Mouse (Mus musculus): ENCODE results near the gene Frmpd1. TPM values are rescaled to one million over a fixed set of nuclear protein-coding genes. Genes with fewer than 3 reads are reported as not detected.

The Frmpd1 gene
- 8.2 and 8.9 TPM in 2 replicates for polyA plus RNA-seq (2012; rRNA removed)

DNA sequence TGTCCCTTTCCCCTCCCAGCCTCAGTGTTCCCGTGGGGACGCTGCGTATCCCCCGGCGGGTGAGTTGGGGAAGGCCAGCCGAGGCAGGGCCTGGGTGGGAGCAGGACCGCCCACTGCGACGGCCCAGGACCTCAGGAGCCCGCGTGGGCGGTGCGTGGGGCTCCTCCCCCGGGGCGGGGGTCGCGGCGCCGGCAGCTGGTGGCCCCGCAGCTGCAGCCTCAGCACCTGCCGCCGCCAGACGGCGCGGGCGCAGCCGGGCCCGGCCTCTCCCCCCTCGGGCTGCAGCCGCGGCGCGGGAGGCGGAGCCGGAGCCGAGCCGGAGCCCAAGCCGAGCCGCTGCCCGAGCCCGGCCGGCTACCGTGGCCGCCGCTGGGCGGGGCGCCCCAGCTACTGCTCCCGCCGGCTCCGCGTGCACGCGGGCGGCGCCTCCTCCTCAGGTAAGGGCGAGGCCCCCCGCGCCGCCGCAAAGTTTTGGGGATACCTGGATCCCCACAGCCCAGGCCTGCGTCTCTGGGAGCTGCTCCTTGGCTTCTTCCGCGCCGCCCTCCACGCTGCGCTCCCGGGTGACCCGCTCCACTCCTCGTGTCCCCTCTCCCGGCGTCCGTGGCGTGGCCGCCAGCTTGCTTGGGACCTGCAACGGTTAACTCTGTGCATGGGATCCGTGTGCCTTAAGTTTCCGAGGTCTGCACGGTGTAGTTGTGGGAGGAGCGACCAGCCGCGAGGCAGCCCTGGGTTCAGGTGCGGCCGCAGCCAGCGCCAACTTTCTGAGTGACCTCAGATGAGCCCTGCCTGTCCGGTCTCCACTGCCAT, at the start of gene Frmpd1:
Gene Frmpd1 (plus strand): TSS at position 355 of the 810 bp plus-strand sequence.
- TF ChIP-seq POLR2A (IDR thresholded peaks at IDR 0.05; ENCODE audit: borderline replicate concordance, insufficient read depth, low read length), result no peak
- TF ChIP-seq CTCF (IDR thresholded peaks at IDR 0.05; ENCODE audit: borderline replicate concordance, insufficient read depth, low read depth, low read length), result no peak
- H3K27ac ChIP-seq (ENCODE audit: insufficient read depth, low read length), result no peak within 1 kb of the TSS; the same call in 1 of the 2 replicates
- WGBS, result under 1% methylated on average over 70 of the region's 85 CpGs

DNA sequence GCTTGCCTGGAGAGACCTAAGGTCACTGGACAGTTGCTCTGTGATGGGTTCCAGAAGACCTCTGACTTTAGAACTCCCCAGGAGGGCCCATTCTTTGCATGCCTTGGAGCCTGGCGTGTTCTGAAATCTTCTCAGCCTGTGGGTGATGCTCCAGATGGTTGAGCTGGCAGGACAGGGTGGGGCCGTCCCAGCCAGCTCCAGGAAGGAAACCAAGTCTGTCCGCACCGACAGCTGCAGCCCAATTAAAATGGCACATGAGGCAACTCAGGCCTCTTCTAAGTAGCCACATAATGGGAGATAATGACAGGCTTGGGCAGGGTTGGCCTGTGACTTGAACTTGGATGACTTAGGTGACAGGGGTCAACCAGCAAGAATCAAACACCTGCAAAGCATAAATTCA, 47.0 kb upstream of the Frmpd1 start:
- WGBS, result 24% methylated on average over 4 of the region's 4 CpGs
- TF ChIP-seq POLR2A (IDR thresholded peaks at IDR 0.05; ENCODE audit: borderline replicate concordance, insufficient read depth, low read length), result no peak
- no peak for TF ChIP-seq CTCF (IDR thresholded peaks at IDR 0.05; ENCODE audit: borderline replicate concordance, insufficient read depth, low read depth, low read length)
- DNase-seq, result no peak
- H3K4me1 ChIP-seq (ENCODE audit: control insufficient read depth, insufficient read depth, low read length), result no peaks in the 10 kb centered on the region; the same call in 1 of the 2 replicates
- no peak overlapping the region for H3K27ac ChIP-seq (ENCODE audit: insufficient read depth, low read length)
- H3K4me3 ChIP-seq (replicated peaks; ENCODE audit: insufficient read depth, low read depth, low read length), result no peak overlapping the region
- H3K27me3 ChIP-seq (ENCODE audit: control insufficient read depth, insufficient read depth, low read length), result no peaks in the 10 kb centered on the region; the same call in 1 of the 2 replicates

More for the DNA sequence above, at the start of gene Frmpd1:
- Histone ChIP-seq H3K27me3 (ENCODE audit: control insufficient read depth, insufficient read depth, low read length) (no peaks in the 10 kb centered on the region), H3K4me3 (replicated peaks; ENCODE audit: insufficient read depth, low read depth, low read length) (peak within 1 kb of the TSS; percentile 33), H3K4me1 (ENCODE audit: control insufficient read depth, insufficient read depth, low read length) (no peaks in the 10 kb centered on the region)
- peak; percentile 38 to 40 for DNase-seq

DNA sequence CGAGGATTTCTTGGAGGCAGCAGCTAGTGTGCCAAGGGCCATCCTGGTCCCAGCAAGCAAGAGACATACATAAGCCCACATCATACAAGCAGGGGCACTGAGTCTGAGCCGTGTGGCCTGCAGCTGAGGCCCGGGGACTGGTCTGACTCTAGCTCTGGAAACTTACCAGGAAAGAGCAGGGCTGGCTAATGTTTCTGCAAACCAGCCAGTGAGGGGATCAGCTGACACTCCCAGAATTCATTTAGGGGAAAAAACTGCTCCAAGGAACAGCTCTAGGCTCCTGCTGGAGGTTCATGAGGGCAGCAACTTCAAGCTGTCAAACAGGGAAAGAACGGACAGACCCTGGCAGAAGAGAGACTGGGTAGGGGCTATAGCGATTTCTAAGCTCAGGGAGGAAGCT, 42.8 kb upstream of the Frmpd1 start:
- DNase-seq, result no peak
- Histone ChIP-seq H3K4me1 (ENCODE audit: control insufficient read depth, insufficient read depth, low read length) (peaks cover 6% of the 10 kb centered on the region), H3K27me3 (ENCODE audit: control insufficient read depth, insufficient read depth, low read length) (no peaks in the 10 kb centered on the region), H3K27ac (ENCODE audit: insufficient read depth, low read length) (no peak overlapping the region), H3K4me3 (replicated peaks; ENCODE audit: insufficient read depth, low read depth, low read length) (no peak overlapping the region)
- TF ChIP-seq CTCF (IDR thresholded peaks at IDR 0.05; ENCODE audit: borderline replicate concordance, insufficient read depth, low read depth, low read length) (no peak), POLR2A (IDR thresholded peaks at IDR 0.05; ENCODE audit: borderline replicate concordance, insufficient read depth, low read length) (no peak)
- WGBS, result 27% methylated on average over 5 of the region's 5 CpGs

DNA sequence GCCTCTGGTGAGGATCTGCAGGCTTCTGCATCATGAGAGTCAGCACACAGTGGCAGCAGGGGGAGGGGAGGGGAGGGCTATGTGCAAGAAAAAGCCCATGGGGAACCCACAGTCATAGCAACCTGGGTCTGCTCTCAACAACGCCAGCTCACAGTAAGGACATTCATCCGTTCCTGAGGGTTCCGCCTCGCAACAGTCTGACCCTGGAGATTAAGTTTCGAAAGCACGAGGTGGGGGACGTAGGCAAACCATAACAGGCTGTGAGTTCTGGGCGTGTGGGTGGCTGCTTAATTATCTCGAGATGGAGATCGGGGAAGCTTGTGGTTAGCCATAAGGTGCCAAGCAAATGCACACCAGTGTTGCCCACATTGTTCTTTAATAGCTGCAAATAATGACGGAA, 42.3 kb upstream of the Frmpd1 start:
- TF ChIP-seq CTCF (IDR thresholded peaks at IDR 0.05; ENCODE audit: borderline replicate concordance, insufficient read depth, low read depth, low read length) (no peak), POLR2A (IDR thresholded peaks at IDR 0.05; ENCODE audit: borderline replicate concordance, insufficient read depth, low read length) (no peak)
- no peak for DNase-seq

DNA sequence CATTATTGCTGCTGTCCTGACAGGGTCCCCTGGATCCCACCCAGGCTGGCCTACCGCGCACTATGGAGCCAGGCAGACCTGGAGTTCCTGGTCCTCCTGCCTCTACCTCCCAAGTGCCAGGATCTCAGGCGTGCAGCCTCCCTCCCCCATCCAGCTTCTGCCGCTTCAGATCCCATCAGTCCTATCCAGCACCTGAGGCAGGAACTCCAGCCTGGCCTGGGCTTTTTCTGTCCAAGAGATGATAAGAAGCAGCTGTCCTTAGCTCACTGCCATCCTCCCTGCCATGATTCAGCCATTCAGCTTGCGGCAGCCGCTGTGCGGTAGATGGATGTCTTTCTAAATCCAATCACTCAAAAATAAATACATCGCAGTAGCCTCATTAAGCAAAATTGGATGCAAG, 41.7 kb upstream of the Frmpd1 start:
- DNase-seq, result no peak
- Histone ChIP-seq H3K27me3 (ENCODE audit: control insufficient read depth, insufficient read depth, low read length) (no peaks in the 10 kb centered on the region), H3K27ac (ENCODE audit: insufficient read depth, low read length) (no peak overlapping the region), H3K4me3 (replicated peaks; ENCODE audit: insufficient read depth, low read depth, low read length) (no peak overlapping the region), H3K4me1 (ENCODE audit: control insufficient read depth, insufficient read depth, low read length) (peaks cover 6% of the 10 kb centered on the region)
- 21% methylated on average over 8 of the region's 8 CpGs for WGBS
- TF ChIP-seq CTCF (IDR thresholded peaks at IDR 0.05; ENCODE audit: borderline replicate concordance, insufficient read depth, low read depth, low read length) (no peak), POLR2A (IDR thresholded peaks at IDR 0.05; ENCODE audit: borderline replicate concordance, insufficient read depth, low read length) (no peak)

More for the DNA sequence above, 42.3 kb upstream of the Frmpd1 start:
- Histone ChIP-seq H3K27ac (ENCODE audit: insufficient read depth, low read length) (no peak overlapping the region), H3K27me3 (ENCODE audit: control insufficient read depth, insufficient read depth, low read length) (no peaks in the 10 kb centered on the region), H3K4me3 (replicated peaks; ENCODE audit: insufficient read depth, low read depth, low read length) (no peak overlapping the region), H3K4me1 (ENCODE audit: control insufficient read depth, insufficient read depth, low read length) (peaks cover 6% of the 10 kb centered on the region)
- 7% methylated on average over 11 of the region's 11 CpGs for WGBS

DNA sequence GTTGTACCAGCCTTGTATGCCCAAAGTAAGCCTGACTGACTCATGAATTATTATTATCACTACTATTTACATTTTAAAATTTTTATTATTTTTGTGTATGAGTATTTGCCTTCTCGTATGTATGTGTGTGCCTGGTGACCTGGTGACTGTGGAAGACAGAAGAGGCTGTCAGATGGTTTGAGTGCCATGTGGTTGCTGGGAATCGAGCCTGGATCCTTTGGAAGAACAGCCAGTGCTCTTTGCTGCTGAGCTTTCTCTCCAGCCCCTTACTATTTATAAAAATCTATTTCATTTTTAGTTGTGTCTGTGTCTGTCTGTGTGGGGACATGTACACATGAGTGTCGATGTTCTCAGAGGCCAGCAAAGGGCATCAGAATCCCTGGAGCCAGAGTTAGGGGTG, 28.2 kb upstream of the Frmpd1 start:
- no peaks in the 10 kb centered on the region for H3K27me3 ChIP-seq (ENCODE audit: control insufficient read depth, insufficient read depth, low read length)
- DNase-seq, result no peak
- TF ChIP-seq CTCF (IDR thresholded peaks at IDR 0.05; ENCODE audit: borderline replicate concordance, insufficient read depth, low read depth, low read length) (no peak), POLR2A (IDR thresholded peaks at IDR 0.05; ENCODE audit: borderline replicate concordance, insufficient read depth, low read length) (no peak)
- 67% methylated on average over 3 of the region's 3 CpGs for WGBS
- no peaks in the 10 kb centered on the region for H3K4me1 ChIP-seq (ENCODE audit: control insufficient read depth, insufficient read depth, low read length)
- H3K27ac ChIP-seq (ENCODE audit: insufficient read depth, low read length), result no peak overlapping the region
- no peak overlapping the region for H3K4me3 ChIP-seq (replicated peaks; ENCODE audit: insufficient read depth, low read depth, low read length)

DNA sequence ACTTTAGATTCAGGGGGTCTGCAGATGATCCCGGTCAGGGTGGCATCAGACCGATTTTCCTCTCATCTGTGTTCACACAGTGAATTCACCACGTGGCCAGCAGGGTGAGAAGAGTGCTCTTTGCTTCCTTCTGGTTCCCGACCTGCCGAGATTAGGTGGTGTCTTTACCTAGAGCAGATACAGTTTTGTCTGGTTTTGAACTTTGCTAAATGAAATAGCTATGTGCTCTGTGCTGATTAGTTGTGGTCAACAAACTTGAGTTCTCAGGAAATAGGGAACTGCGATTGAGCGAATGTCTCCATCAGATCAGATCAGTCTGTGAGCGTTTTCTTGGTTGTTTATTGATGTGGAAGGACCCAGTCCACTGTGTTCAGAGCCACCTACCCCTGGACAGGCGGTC, 26.1 kb upstream of the Frmpd1 start:
- H3K27ac ChIP-seq (ENCODE audit: insufficient read depth, low read length), result no peak overlapping the region
- no peak overlapping the region for H3K4me3 ChIP-seq (replicated peaks; ENCODE audit: insufficient read depth, low read depth, low read length)
- 78% methylated on average over 9 of the region's 9 CpGs for WGBS
- TF ChIP-seq CTCF (IDR thresholded peaks at IDR 0.05; ENCODE audit: borderline replicate concordance, insufficient read depth, low read depth, low read length), result no peak
- TF ChIP-seq POLR2A (IDR thresholded peaks at IDR 0.05; ENCODE audit: borderline replicate concordance, insufficient read depth, low read length), result no peak
- no peaks in the 10 kb centered on the region for H3K4me1 ChIP-seq (ENCODE audit: control insufficient read depth, insufficient read depth, low read length)
- no peaks in the 10 kb centered on the region for H3K27me3 ChIP-seq (ENCODE audit: control insufficient read depth, insufficient read depth, low read length)
- no peak for DNase-seq

DNA sequence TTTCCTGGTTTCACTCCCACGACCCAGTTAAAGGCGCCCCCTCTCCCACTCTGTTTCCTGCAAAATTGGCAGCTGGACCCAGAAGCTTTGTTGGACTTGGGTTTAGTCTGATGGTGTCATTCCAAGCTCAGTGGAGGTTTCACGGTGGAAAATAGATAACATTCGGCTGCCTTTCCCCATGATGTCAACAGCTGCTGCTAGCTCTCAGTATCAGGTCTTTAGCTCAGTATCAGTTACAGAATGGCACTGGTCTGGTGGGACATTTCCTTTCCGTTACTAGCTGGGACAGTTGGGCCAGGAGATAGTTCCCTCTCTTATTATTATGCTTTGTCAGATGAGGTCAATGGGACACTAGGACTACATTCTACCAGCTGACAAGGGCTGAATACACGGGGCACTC, 23.9 kb upstream of the Frmpd1 start:
- DNase-seq, result no peak
- no peak for TF ChIP-seq POLR2A (IDR thresholded peaks at IDR 0.05; ENCODE audit: borderline replicate concordance, insufficient read depth, low read length)
- TF ChIP-seq CTCF (IDR thresholded peaks at IDR 0.05; ENCODE audit: borderline replicate concordance, insufficient read depth, low read depth, low read length), result no peak
- WGBS, result 58% methylated on average over 6 of the region's 6 CpGs
- Histone ChIP-seq H3K27me3 (ENCODE audit: control insufficient read depth, insufficient read depth, low read length) (no peaks in the 10 kb centered on the region), H3K4me1 (ENCODE audit: control insufficient read depth, insufficient read depth, low read length) (no peaks in the 10 kb centered on the region), H3K27ac (ENCODE audit: insufficient read depth, low read length) (no peak overlapping the region), H3K4me3 (replicated peaks; ENCODE audit: insufficient read depth, low read depth, low read length) (no peak overlapping the region)

Data from cerebellum, adult 2 months (tissue).